Mouse (Mus musculus) cerebellum, adult 8-10 months (tissue): ENCODE measurements at regions not wholly inside any gene's neighbourhood (a gene's known extent, or its start where the extent isn't known, plus 50 kb on each side); places are given as distances from the start of the nearest gene placed in this dataset.

Experiments used
- DNase-seq: peaks from one replicate; pipeline ENCODE4 v3.0.0; 2022

GRCm38 (mm10) chr8:35192515-35192914, 573.1 kb upstream of the Gm19410 start:
- no peak for DNase-seq

- DNase-seq = peak; percentile 40
Measured at GRCm38 (mm10) chr8:35193771-35194170, 571.8 kb upstream of the Gm19410 start.

- DNase-seq = no peak
Measured at GRCm38 (mm10) chr8:35196189-35196588, 569.4 kb upstream of the Gm19410 start.

- DNase-seq = no peak
Measured at GRCm38 (mm10) chr8:35198766-35199165, 566.8 kb upstream of the Gm19410 start.

GRCm38 (mm10) chr8:35201416-35201815, 564.2 kb upstream of the Gm19410 start:
- DNase-seq = no peak

- DNase-seq = no peak
Measured at GRCm38 (mm10) chr8:35204971-35205370, 560.6 kb upstream of the Gm19410 start.

- DNase-seq = peak; percentile 31
Measured at GRCm38 (mm10) chr8:35205536-35205935, 560.1 kb upstream of the Gm19410 start.

GRCm38 (mm10) chr8:35206271-35206670, 559.3 kb upstream of the Gm19410 start:
- no peak for DNase-seq

GRCm38 (mm10) chr8:35208357-35208756, 557.2 kb upstream of the Gm19410 start:
- no peak for DNase-seq

- DNase-seq = no peak
Measured at GRCm38 (mm10) chr8:35211506-35212452, 553.8 kb upstream of the Gm19410 start.

- no peak for DNase-seq
Measured at GRCm38 (mm10) chr8:35213515-35213914, 552.1 kb upstream of the Gm19410 start.

- no peak for DNase-seq
Measured at GRCm38 (mm10) chr8:35217604-35218003, 548.0 kb upstream of the Gm19410 start.

- DNase-seq = no peak
Measured at GRCm38 (mm10) chr8:35218327-35218726, 547.3 kb upstream of the Gm19410 start.

GRCm38 (mm10) chr8:35224053-35224924, 541.3 kb upstream of the Gm19410 start:
- DNase-seq = no peak

GRCm38 (mm10) chr8:35224925-35225244, 540.7 kb upstream of the Gm19410 start:
- no peak for DNase-seq

- DNase-seq = no peak
Measured at GRCm38 (mm10) chr8:35227079-35227478, 538.5 kb upstream of the Gm19410 start.

- no peak for DNase-seq
Measured at GRCm38 (mm10) chr8:35228449-35228848, 537.1 kb upstream of the Gm19410 start.

GRCm38 (mm10) chr8:35233520-35234186, 531.9 kb upstream of the Gm19410 start:
- DNase-seq = no peak

- DNase-seq = no peak
Measured at GRCm38 (mm10) chr8:35234436-35234835, 531.2 kb upstream of the Gm19410 start.

- no peak for DNase-seq
Measured at GRCm38 (mm10) chr8:35235815-35236509, 529.6 kb upstream of the Gm19410 start.

GRCm38 (mm10) chr8:35237279-35237678, 528.3 kb upstream of the Gm19410 start:
- no peak for DNase-seq

GRCm38 (mm10) chr8:35240884-35241283, 524.7 kb upstream of the Gm19410 start:
- DNase-seq = no peak

GRCm38 (mm10) chr8:35243555-35243954, 522.0 kb upstream of the Gm19410 start:
- no peak for DNase-seq
